Mouse (Mus musculus) heart, embryonic 11.5 days (tissue): ENCODE data around the gene Cdon. TPM values are rescaled to one million over a fixed set of nuclear protein-coding genes. Genes with fewer than 3 reads are reported as not detected.

Source experiments
- ATAC-seq: fragments of 200-750 bp; cut with Nextera tagmentation; replicated peaks from 2 replicates; pipeline ENCODE4 v1.8.0; 2017; ENCODE audit warnings: moderate library complexity; ENCODE audit not compliant: insufficient number of reproducible peaks, low FRiP score, low TSS enrichment
- H3K27ac ChIP-seq: fragments of 300-500 bp; sonication (generic); 2 replicates; pipeline ENCODE4 v1.5.1; 2014; ENCODE audit warnings: mild to moderate bottlenecking, low read depth, low read length
- H3K27me3 ChIP-seq: fragments of 300-500 bp; sonication (generic); 2 replicates; pipeline ENCODE4 v1.6.1; 2014; ENCODE audit warnings: mild to moderate bottlenecking, low read length, mixed read lengths; ENCODE audit not compliant: control insufficient read depth, insufficient read depth
- H3K36me3 ChIP-seq: fragments of 300-500 bp; sonication (generic); 2 replicates; pipeline ENCODE4 v1.6.1; 2014; ENCODE audit warnings: mild to moderate bottlenecking, low read length, moderate library complexity, mixed read lengths; ENCODE audit not compliant: control insufficient read depth, insufficient read depth
- H3K4me1 ChIP-seq: fragments of 300-500 bp; sonication (generic); 2 replicates; pipeline ENCODE4 v1.6.1; 2014; ENCODE audit warnings: low read length; ENCODE audit not compliant: control insufficient read depth, insufficient read depth
- H3K4me2 ChIP-seq: fragments of 300-500 bp; sonication (generic); 2 replicates; pipeline ENCODE4 v1.6.1; 2014; ENCODE audit warnings: mild to moderate bottlenecking, moderate library complexity
- H3K4me3 ChIP-seq: fragments of 300-500 bp; sonication (generic); 2 replicates; pipeline ENCODE4 v1.5.1; 2014; ENCODE audit warnings: low read depth, low read length
- H3K9ac ChIP-seq: fragments of 300-500 bp; sonication (generic); 2 replicates; pipeline ENCODE4 v1.6.1; 2014; ENCODE audit warnings: mild to moderate bottlenecking, low read depth, low read length, moderate library complexity
- H3K9me3 ChIP-seq: fragments of 300-500 bp; sonication (generic); replicated peaks from 2 replicates; pipeline ENCODE4 v1.6.1; 2016; ENCODE audit warnings: low read length; ENCODE audit not compliant: control insufficient read depth
- WGBS: fragments of 180-500 bp; shearing (Covaris S2); extraction: QIAGEN DNeasy Blood & Tissue Kit; methylation state at CpG from one replicate; pipeline ENCODE4 v1.1.7; 2014; ENCODE audit not compliant: insufficient replicate concordance; 5-methylcytosine and 5-hydroxymethylcytosine counted together
- polyA plus RNA-seq: library from polyadenylated mRNA; unstranded; fragments of >200 nt; fragmentation: Nextera tagmentation; extraction: Ambion mirVana; gene quantifications from 2 replicates; pipeline ENCODE4 v1.2.1, GENCODE M21; 2014

Gene Cdon
- 4.4 and 6.1 TPM in 2 replicates for polyA plus RNA-seq

DNA sequence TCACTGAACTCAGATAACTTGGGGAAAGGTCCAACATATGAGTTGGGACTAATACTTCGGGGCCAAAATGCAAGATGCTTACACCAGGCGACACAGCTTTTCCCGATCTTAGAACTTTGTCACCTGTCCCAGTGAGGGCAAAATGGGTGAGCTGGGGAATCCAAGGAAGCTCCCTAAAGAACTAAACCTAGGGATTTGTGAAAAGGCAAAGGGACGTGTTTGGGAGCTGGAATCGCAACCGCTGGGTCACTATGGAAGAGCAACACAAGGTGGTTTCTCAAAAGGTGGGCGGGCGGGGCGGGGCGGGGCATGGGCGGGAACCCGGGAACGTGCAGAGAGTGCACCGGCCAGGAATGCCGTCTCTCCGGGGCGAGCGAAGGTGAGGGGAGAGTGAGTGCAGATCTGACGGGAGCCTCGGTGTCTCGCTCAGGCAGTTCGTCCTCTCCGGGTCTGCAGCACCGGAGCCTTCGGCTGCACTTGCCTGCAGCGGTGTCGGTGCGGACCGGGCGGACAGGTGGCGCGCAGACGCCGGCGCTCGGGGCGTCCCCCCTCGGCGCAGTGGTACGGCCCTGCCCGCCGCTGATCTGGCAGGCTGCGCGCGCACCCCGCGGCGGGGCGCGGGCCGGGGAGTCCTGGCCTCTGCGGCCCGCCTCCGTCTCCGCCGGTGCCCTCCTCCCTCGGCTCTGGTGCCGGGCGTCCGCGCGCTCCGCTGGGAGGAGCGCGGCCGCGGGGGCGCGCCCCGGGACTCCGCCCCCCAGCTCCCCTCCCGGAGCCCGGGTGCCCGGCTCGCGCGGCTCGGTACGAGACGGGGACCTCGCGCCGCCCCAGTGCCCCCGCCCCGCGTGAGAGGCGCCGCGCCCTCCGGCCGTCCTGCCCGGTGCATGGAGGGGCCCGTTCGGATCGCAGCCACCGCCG lies at the start of gene Cdon:
TSS of gene Cdon (plus strand) at position 324 of the 915 bp plus-strand sequence.
- Histone ChIP-seq H3K9ac (peak within 1 kb of the TSS; percentile 95), H3K36me3 (no peaks in the 10 kb centered on the region), H3K27ac (peak within 1 kb of the TSS; percentile 90), H3K9me3 (no peaks in the 10 kb centered on the region), H3K4me2 (peak within 1 kb of the TSS; percentile 78), H3K4me3 (peak within 1 kb of the TSS; percentile 95), H3K4me1 (0 out of 2 replicates have a peak, but pooled peaks cover 5% of the 10 kb centered on the region), H3K27me3 (no peaks in the 10 kb centered on the region)
- under 1% methylated on average over 80 of the region's 97 CpGs for WGBS
- ATAC-seq: peak; percentile 96

DNA sequence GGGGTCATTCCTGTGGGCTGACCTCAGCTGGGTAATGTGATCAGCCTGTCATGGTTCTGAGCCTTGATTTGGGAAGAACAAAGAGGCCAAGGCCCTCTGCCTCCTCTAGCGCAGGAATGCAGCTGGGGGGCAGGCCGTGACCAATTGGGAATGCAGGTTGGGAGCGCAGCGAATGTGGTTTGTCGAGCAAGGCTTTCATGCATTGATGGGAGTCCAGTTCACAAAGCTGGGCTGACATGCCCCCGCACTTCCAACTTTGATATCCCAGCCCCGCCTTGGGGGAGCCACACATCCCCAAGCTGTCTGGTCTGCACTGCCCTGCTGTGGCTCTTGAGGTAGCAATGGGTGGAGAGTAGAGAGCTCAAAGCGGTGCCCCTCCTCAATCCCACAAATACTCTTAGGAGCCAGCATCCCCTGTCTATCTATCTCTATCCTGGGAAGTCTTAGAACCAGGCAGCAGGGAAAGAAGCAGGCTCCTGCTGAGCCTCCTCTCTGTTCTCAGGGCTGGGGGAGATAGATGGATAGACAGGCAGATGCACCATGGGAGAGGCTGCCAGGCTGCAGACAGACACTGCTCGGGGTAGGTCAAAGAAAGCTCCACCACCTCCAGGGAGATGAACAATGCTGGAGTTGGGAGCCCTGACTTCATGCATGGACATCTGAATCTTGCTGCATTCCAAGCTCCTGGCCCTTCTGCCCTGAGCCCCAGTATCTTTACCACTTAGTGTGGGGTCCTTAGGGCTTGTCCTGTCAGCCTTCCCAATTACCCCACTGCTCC lies 48.4 kb upstream of the Cdon start:
- Histone ChIP-seq H3K27me3 (peaks cover 2% of the 10 kb centered on the region; the same call in 1 of the 2 replicates), H3K4me3 (no peak overlapping the region), H3K9ac (no peak overlapping the region), H3K4me1 (peaks cover 3% of the 10 kb centered on the region; the same call in 1 of the 2 replicates), H3K9me3 (no peaks in the 10 kb centered on the region), H3K4me2 (no peak overlapping the region), H3K27ac (no peak overlapping the region), H3K36me3 (no peaks in the 10 kb centered on the region)
- 25% methylated on average over 9 of the region's 9 CpGs for WGBS
- ATAC-seq: no peak

DNA sequence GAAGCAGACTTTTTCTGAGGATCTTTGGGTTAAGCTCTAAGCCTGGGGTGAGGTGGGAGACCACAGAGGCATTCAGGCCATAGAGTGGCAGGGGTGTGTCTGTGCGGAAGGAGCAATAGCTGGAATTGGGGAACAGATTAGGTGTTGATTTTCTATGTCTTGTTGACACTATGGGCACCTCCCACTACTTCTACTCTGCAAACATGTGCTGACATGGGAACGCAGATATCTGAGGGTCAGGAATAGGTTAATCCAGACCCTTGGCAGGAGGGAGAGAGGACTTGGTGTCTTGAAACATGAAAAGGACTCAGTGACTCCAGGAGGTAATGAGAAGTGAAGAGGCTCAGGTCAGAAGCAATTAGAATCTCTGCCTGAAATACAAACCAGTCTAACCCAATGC lies 43.0 kb upstream of the Cdon start:
- Histone ChIP-seq H3K27me3 (peaks cover 2% of the 10 kb centered on the region; the same call in 1 of the 2 replicates), H3K4me3 (no peak overlapping the region), H3K4me1 (peaks cover 6% of the 10 kb centered on the region; the same call in 1 of the 2 replicates), H3K9me3 (no peaks in the 10 kb centered on the region), H3K9ac (no peak overlapping the region), H3K36me3 (no peaks in the 10 kb centered on the region), H3K27ac (no peak overlapping the region), H3K4me2 (no peak overlapping the region)
- 44% methylated on average over 2 of the region's 2 CpGs for WGBS
- no peak for ATAC-seq

DNA sequence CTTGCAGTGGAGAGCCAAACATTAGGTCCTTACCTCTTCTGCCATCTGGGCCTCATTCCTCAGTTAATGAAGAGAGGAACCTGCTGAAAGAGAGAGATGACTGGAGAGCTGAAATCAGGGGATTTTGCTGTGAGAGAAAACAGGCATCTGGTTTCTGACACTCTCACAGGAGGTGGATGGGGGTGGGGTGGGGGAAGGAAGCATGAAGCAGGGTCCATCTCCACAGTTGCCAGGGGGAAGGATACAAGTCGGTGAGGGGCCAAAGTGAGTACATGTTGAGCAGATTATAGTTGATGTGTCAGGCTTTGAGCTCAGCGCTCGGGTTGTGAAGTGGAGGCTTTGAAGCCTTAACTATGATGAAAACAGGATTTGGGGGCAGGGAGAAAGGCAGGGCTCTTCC lies 41.9 kb upstream of the Cdon start:
- ATAC-seq: no peak
- Histone ChIP-seq H3K4me2 (no peak overlapping the region), H3K27me3 (peaks cover 2% of the 10 kb centered on the region; the same call in 1 of the 2 replicates), H3K9ac (no peak overlapping the region), H3K4me1 (peaks cover 6% of the 10 kb centered on the region; the same call in 1 of the 2 replicates), H3K4me3 (no peak overlapping the region), H3K9me3 (no peaks in the 10 kb centered on the region), H3K36me3 (no peaks in the 10 kb centered on the region), H3K27ac (no peak overlapping the region)
- WGBS: 32% methylated on average over 3 of the region's 3 CpGs

DNA sequence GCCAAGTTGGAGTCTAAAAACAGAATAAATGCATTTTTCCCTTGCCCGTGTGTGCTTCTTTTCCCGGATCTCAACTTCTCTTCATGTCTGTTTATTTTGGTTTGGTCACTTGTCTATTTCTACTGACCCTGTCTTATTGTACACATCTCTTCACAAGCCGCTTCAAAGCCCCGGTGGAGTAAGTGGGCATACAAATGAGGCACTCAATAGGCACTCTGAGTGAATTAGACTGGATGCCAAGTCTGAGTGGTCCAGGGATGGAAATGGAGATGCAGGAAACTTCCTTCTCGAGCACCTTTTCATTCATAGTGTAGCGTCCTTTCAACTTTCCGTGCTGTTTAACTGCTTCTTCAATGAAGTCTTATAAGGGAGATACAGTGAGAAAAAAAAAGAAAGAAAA lies 21.0 kb upstream of the Cdon start:
- Histone ChIP-seq H3K36me3 (no peaks in the 10 kb centered on the region), H3K9ac (no peak overlapping the region), H3K9me3 (no peaks in the 10 kb centered on the region), H3K27ac (no peak overlapping the region), H3K4me3 (no peak overlapping the region), H3K27me3 (no peaks in the 10 kb centered on the region; the same call in 1 of the 2 replicates), H3K4me1 (0 out of 2 replicates have a peak, but pooled peaks cover 3% of the 10 kb centered on the region), H3K4me2 (no peak overlapping the region)
- WGBS: 63% methylated on average over 7 of the region's 7 CpGs
- ATAC-seq: no peak

DNA sequence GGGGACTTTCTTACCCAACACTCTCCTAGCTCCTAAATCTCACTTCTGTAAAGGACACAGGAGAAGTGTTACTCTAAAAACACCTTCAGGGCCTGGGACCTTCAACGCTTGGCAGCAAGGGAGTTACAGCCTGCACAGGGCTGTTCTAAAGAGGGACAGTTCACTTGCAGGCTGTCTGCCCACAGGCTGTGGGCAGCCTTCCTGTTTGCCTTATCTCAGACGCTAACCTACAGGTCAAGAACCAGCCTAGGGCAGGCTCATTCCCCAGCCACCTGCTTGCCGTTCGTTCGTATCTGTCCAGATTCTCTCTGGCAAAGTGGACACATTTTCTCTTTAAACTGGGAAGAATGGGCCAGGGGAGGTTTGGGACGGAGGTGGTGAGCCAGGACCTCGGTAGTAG lies 20.5 kb upstream of the Cdon start:
- no peak for ATAC-seq
- Histone ChIP-seq H3K9ac (no peak overlapping the region; the same call in 1 of the 2 replicates), H3K4me3 (peak overlapping the region; percentile 6; the same call in 1 of the 2 replicates), H3K27me3 (no peaks in the 10 kb centered on the region; the same call in 1 of the 2 replicates), H3K27ac (no peak overlapping the region), H3K9me3 (no peaks in the 10 kb centered on the region), H3K4me1 (0 out of 2 replicates have a peak, but pooled peaks cover 5% of the 10 kb centered on the region), H3K36me3 (no peaks in the 10 kb centered on the region), H3K4me2 (peak overlapping the region; percentile 55)
- WGBS: 3% methylated on average over 7 of the region's 7 CpGs

DNA sequence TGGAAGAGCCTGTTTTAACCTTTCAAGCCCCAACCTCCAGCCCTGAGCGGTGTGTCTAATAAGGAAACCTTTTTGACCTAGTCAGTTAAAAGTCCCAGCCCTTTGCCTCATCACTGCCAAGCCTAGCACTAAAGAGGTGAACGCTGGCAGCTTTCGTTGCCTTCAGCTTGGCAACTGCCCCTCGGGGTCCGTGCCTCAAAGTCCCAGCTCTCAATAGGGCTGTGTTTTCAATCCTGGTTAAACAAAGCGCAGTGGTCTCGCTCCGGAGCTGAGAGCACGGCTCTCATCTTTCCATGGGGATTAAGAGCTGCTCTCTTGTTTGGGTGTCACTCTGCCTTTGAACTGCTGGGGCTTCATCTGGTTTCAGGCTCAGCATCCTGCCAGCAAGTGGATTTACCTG lies 20.1 kb upstream of the Cdon start:
- Histone ChIP-seq H3K36me3 (no peaks in the 10 kb centered on the region), H3K9me3 (no peaks in the 10 kb centered on the region), H3K4me1 (0 out of 2 replicates have a peak, but pooled peaks cover 5% of the 10 kb centered on the region), H3K4me2 (peak overlapping the region; percentile 55), H3K27ac (no peak overlapping the region), H3K27me3 (no peaks in the 10 kb centered on the region; the same call in 1 of the 2 replicates), H3K9ac (peak overlapping the region; percentile 17; the same call in 1 of the 2 replicates), H3K4me3 (no peak overlapping the region; the same call in 1 of the 2 replicates)
- no peak for ATAC-seq
- WGBS: 6% methylated on average over 9 of the region's 9 CpGs

DNA sequence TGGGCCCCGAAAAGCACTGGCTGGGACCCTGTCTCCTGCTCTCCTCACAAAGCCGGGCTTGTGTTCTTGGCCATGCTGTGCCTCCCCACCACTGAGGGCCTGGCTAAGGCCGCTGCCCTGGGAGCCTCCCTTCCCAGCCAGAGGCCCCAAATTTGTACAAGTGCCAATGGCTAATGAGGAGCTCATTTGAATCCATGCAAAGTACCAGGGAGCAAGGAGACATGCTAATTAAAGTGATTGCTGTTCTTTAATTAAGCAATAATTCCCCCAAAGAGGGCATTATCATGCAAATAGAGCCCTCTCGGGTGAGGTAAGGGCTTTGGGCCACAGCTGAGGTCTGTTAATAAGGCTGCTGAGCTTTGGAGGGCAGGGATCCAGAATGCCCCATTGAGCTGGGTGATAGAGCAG lies 18.3 kb upstream of the Cdon start:
- H3K27me3 ChIP-seq: no peaks in the 10 kb centered on the region; the same call in 1 of the 2 replicates
- H3K27ac ChIP-seq: no peak overlapping the region
- WGBS: 62% methylated on average over 4 of the region's 4 CpGs
- H3K9ac ChIP-seq: no peak overlapping the region
- H3K9me3 ChIP-seq: no peaks in the 10 kb centered on the region
- H3K4me2 ChIP-seq: no peak overlapping the region
- 0 out of 2 replicates have a peak, but pooled peaks cover 5% of the 10 kb centered on the region for H3K4me1 ChIP-seq
- H3K4me3 ChIP-seq: no peak overlapping the region
- ATAC-seq: no peak
- H3K36me3 ChIP-seq: no peaks in the 10 kb centered on the region
